Mouse (Mus musculus): ENCODE measurements around the gene Serinc4. TPM values are rescaled to one million over a fixed set of nuclear protein-coding genes. Genes with fewer than 3 reads are reported as not detected.

Gene Serinc4
- polyA plus RNA-seq, 1 experiment from 2014 or later = 1.6 TPM

DNA sequence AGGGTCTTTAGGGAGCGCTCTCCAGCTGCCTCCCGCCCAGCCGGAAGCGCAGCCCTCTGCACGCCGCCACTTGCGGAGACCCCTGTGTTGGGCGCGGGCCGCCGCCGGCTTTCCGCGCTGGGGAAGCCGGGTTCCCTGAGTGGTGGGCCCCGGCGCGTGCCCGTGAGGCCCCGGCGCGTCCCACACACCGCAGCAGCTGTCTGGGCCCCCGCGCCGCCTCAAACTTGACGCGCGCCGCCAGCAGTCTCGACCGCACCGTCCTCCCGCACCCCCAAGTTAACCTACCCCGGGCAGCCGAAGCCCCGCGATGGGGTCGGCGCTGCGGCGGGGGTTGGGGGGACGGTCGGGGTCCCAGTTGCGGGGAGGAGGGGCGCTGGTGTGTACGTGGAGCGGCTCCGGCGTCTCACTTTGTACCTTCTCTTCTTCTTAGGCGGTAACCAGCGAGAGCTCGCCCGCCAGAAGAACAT, 7.0 kb downstream of the Serinc4 start:
- Histone ChIP-seq H3K36me3 (ENCODE audit: control insufficient read depth, insufficient read depth) (no peaks in the 10 kb centered on the region), H3K9me3 (ENCODE audit: control insufficient read depth, low read length) (no peaks in the 10 kb centered on the region), H3K27ac (ENCODE audit: low read length) (peak overlapping the region; percentile 96), H3K9ac (replicated peaks; ENCODE audit: low read depth, low read length) (peak overlapping the region; percentile 85), H3K4me3 (replicated peaks; ENCODE audit: low read length) (peak overlapping the region; percentile 91), H3K4me2 (ENCODE audit: low read length) (peak overlapping the region; percentile 75), H3K27me3 (replicated peaks; ENCODE audit: control insufficient read depth, insufficient read depth, low read length) (no peaks in the 10 kb centered on the region), H3K4me1 (replicated peaks; ENCODE audit: control insufficient read depth, insufficient read depth, low read length) (peaks cover 22% of the 10 kb centered on the region)
- WGBS = under 1% methylated on average over 53 of the region's 54 CpGs
- ATAC-seq = peak; percentile 74

DNA sequence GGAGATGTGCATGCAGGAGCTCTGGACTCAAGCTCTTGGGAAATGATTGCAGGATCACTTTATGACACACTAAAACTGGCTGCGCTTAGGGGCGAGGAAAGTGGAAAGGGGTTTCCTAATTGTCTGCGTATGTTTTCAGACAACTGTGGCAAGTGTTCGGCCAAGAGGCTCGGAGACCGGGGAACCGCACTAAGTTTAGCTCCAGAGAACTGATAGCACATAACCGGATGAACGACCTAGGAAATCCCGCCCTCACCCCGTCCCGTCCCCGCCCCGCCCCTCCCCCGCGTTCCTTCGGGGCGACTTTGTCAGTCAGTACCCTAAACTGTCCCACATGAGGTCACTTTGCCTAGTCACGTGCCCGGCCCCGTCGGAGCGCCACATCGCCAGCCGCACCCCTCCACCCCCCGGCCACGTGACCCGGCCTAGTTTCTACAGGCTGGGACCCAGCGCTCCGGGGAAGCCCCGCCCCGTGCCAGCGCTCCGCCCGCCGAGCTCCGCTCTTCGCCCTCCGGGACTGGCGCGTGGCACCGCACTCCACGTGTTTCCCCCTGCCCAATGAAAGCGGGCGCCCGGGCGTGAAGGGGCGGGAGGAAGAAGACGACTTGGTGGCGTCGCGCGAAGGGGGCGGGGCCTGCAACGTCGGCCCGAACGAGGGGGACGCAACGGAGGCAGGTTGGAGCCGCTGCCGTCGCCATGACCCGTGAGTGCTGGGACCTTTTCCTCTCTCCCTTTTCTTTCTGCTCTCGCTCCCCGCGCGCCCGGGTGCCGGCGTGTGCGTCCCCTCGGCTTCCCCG, 7.6 kb downstream of the Serinc4 start, which contains the start of gene Serf2:
Gene Serf2, plus strand, starts transcription at position 457 of the 797 bp plus-strand sequence.
- H3K36me3 ChIP-seq (ENCODE audit: control insufficient read depth, insufficient read depth) = no peaks in the 10 kb centered on the region
- ATAC-seq = peak; percentile 99
- peak within 1 kb of the TSS; percentile 85 for H3K9ac ChIP-seq (replicated peaks; ENCODE audit: low read depth, low read length)
- H3K4me1 ChIP-seq (replicated peaks; ENCODE audit: control insufficient read depth, insufficient read depth, low read length) = peaks cover 22% of the 10 kb centered on the region
- H3K4me2 ChIP-seq (ENCODE audit: low read length) = peak within 1 kb of the TSS; percentile 75
- H3K9me3 ChIP-seq (ENCODE audit: control insufficient read depth, low read length) = no peaks in the 10 kb centered on the region
- H3K4me3 ChIP-seq (replicated peaks; ENCODE audit: low read length) = peak within 1 kb of the TSS; percentile 91
- peak within 1 kb of the TSS; percentile 96 for H3K27ac ChIP-seq (ENCODE audit: low read length)
- no peaks in the 10 kb centered on the region for H3K27me3 ChIP-seq (replicated peaks; ENCODE audit: control insufficient read depth, insufficient read depth, low read length)
- 1% methylated on average over 69 of the region's 74 CpGs for WGBS

DNA sequence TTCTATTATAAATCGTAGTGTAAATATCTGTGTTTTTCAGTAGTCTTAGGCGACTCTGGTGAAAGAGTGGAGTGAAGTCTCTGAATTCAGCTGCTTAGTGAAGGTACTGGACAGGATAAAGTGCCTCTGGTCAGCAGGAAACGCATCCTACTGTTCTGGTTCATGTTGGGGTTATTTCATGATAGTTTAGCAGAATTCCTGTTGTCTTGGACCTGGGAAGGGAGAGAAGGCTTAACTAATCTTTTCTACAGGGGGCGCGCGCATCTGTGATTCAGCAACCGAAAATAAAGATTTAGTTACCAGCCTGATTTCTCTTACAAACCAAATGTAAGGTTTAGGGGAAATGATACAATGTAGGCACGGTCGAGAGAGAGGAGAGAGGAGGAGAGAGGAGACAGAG, 8.4 kb downstream of the Serinc4 start:
- WGBS = 16% methylated on average over 9 of the region's 9 CpGs
- ATAC-seq = no peak
- Histone ChIP-seq H3K9ac (replicated peaks; ENCODE audit: low read depth, low read length) (no peak overlapping the region; the same call in 1 of the 2 replicates), H3K4me3 (replicated peaks; ENCODE audit: low read length) (peak overlapping the region; percentile 91), H3K36me3 (ENCODE audit: control insufficient read depth, insufficient read depth) (no peaks in the 10 kb centered on the region), H3K9me3 (ENCODE audit: control insufficient read depth, low read length) (no peaks in the 10 kb centered on the region), H3K27me3 (replicated peaks; ENCODE audit: control insufficient read depth, insufficient read depth, low read length) (no peaks in the 10 kb centered on the region), H3K27ac (ENCODE audit: low read length) (no peak overlapping the region), H3K4me2 (ENCODE audit: low read length) (peak overlapping the region; percentile 75), H3K4me1 (replicated peaks; ENCODE audit: control insufficient read depth, insufficient read depth, low read length) (peaks cover 23% of the 10 kb centered on the region)

DNA sequence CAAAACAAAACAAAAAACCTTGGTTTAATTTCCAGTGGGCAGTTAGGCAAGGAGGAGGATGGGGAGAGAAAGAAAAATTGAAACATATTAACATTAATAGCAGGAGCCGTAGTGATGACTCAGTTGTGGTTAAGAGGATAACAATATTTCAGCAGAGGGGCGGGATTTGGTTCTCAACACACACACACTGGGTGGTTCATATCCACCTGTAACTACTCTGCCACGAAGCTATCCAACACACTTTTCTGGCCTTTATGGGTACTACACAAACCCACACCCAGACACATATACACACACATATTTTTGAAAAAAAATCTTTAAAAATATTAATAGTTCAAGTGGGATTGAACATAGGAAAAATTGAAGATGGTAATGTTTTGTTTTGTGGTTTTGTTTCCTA, 9.6 kb downstream of the Serinc4 start:
- Histone ChIP-seq H3K27me3 (replicated peaks; ENCODE audit: control insufficient read depth, insufficient read depth, low read length) (no peaks in the 10 kb centered on the region), H3K9me3 (ENCODE audit: control insufficient read depth, low read length) (no peaks in the 10 kb centered on the region), H3K4me2 (ENCODE audit: low read length) (no peak overlapping the region), H3K9ac (replicated peaks; ENCODE audit: low read depth, low read length) (no peak overlapping the region), H3K4me3 (replicated peaks; ENCODE audit: low read length) (no peak overlapping the region), H3K27ac (ENCODE audit: low read length) (no peak overlapping the region), H3K36me3 (ENCODE audit: control insufficient read depth, insufficient read depth) (no peaks in the 10 kb centered on the region), H3K4me1 (replicated peaks; ENCODE audit: control insufficient read depth, insufficient read depth, low read length) (peaks cover 34% of the 10 kb centered on the region)
- no peak for ATAC-seq
- 87% methylated on average over 3 of the region's 3 CpGs for WGBS

DNA sequence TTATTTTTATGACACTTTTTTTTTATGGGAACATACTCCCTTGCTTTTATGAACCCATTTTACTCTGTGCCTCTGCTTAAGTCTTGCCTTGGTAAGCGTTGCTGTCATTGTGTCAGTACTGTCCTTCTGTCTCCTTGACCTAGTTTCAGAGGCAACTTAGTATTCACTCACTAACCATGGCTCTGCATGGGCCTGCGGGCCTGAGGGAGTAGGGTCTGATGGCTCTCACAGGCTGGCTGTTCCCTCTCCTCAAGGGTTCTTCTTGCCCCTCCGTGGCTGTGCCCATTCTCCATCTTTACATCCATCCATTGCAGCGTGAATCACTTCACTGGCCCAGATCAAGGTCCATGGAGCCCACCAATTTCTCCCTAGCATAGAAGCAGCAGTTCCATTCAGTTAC, 10.1 kb downstream of the Serinc4 start:
- Histone ChIP-seq H3K36me3 (ENCODE audit: control insufficient read depth, insufficient read depth) (no peaks in the 10 kb centered on the region), H3K27me3 (replicated peaks; ENCODE audit: control insufficient read depth, insufficient read depth, low read length) (peaks cover 1% of the 10 kb centered on the region; the same call in 1 of the 2 replicates)
- WGBS = 80% methylated on average over 4 of the region's 4 CpGs

DNA sequence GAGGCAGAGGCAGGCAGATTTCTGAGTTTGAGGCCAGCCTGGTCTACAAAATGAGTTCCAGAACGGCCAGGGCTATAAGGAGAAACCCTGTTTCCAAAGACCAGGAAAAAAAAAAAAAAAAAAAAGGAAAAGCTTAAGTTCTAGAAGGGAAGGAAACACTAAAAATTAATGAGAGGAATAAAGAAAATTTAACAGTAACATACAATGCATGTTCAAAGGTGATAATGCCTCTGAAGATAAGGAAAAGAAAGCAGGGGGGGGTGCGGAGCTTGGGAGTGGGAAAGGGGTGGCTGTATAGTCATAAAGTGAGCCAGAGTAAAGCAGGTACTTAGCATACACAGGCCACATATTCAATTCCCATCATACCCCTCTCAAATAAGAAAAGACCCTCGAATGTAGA, 11.5 kb downstream of the Serinc4 start:
- Histone ChIP-seq H3K4me2 (ENCODE audit: low read length) (no peak overlapping the region), H3K9ac (replicated peaks; ENCODE audit: low read depth, low read length) (no peak overlapping the region), H3K4me1 (replicated peaks; ENCODE audit: control insufficient read depth, insufficient read depth, low read length) (peaks cover 22% of the 10 kb centered on the region), H3K27ac (ENCODE audit: low read length) (no peak overlapping the region), H3K36me3 (ENCODE audit: control insufficient read depth, insufficient read depth) (no peaks in the 10 kb centered on the region), H3K9me3 (ENCODE audit: control insufficient read depth, low read length) (no peaks in the 10 kb centered on the region), H3K4me3 (replicated peaks; ENCODE audit: low read length) (no peak overlapping the region), H3K27me3 (replicated peaks; ENCODE audit: control insufficient read depth, insufficient read depth, low read length) (peaks cover 5% of the 10 kb centered on the region; the same call in 1 of the 2 replicates)
- 85% methylated on average over 3 of the region's 3 CpGs for WGBS
- no peak for ATAC-seq

More for the DNA sequence above, 10.1 kb downstream of the Serinc4 start:
- H3K4me2 ChIP-seq (ENCODE audit: low read length) = no peak overlapping the region
- H3K4me1 ChIP-seq (replicated peaks; ENCODE audit: control insufficient read depth, insufficient read depth, low read length) = peaks cover 34% of the 10 kb centered on the region
- no peak overlapping the region for H3K9ac ChIP-seq (replicated peaks; ENCODE audit: low read depth, low read length)
- H3K27ac ChIP-seq (ENCODE audit: low read length) = no peak overlapping the region
- H3K9me3 ChIP-seq (ENCODE audit: control insufficient read depth, low read length) = no peaks in the 10 kb centered on the region
- H3K4me3 ChIP-seq (replicated peaks; ENCODE audit: low read length) = no peak overlapping the region
- no peak for ATAC-seq

DNA sequence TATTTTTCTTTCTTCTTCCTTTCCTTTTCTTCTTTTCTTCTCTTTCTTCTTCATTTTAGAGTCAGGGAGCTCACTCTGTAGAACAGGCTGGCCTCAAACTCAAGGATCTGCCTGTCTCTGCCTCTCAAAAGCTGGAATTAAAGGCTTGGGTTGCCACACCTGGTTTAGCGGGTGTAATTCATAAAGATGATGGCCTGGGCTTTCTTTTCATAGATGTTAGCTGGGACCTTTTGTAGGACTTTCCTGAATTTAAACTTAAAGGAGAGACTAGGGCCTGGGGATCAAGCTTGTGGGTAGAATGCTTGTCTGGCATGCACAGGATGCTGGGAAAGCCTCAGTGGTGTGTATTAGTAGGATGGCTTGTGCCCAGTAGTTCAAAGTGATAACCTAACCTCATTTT, 12.4 kb downstream of the Serinc4 start, which contains the start of gene Ell3:
Gene Ell3, minus strand, starts transcription at position 101 of the 400 bp plus-strand sequence.
- H3K4me3 ChIP-seq (replicated peaks; ENCODE audit: low read length) = no peak within 1 kb of the TSS; the same call in 1 of the 2 replicates
- H3K9ac ChIP-seq (replicated peaks; ENCODE audit: low read depth, low read length) = no peak within 1 kb of the TSS
- peaks cover 6% of the 10 kb centered on the region for H3K36me3 ChIP-seq (ENCODE audit: control insufficient read depth, insufficient read depth)
- H3K4me1 ChIP-seq (replicated peaks; ENCODE audit: control insufficient read depth, insufficient read depth, low read length) = peaks cover 20% of the 10 kb centered on the region
- H3K9me3 ChIP-seq (ENCODE audit: control insufficient read depth, low read length) = no peaks in the 10 kb centered on the region
- ATAC-seq = no peak
- H3K27ac ChIP-seq (ENCODE audit: low read length) = no peak within 1 kb of the TSS
- 85% methylated on average over 1 of the region's 1 CpGs for WGBS
- peak within 1 kb of the TSS; percentile 59 for H3K4me2 ChIP-seq (ENCODE audit: low read length)
- H3K27me3 ChIP-seq (replicated peaks; ENCODE audit: control insufficient read depth, insufficient read depth, low read length) = peaks cover 5% of the 10 kb centered on the region; the same call in 1 of the 2 replicates

DNA sequence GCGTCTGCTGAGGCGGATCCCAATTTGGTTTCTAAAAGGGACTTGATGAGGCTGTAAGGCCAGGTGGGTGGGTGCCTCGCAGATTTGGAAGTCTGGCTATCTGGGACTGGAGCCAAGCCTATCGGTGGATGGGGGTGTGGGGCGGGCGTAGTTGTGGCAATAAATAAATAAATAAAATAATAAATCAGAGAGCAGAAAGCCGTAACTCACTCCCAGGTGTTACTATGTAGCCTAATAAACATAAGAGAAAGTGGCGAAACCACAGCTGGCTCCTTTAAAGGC, 13.6 kb downstream of the Serinc4 start:
- H3K9ac ChIP-seq (replicated peaks; ENCODE audit: low read depth, low read length) = no peak overlapping the region
- peak overlapping the region; percentile 59 for H3K4me2 ChIP-seq (ENCODE audit: low read length)
- 8% methylated on average over 8 of the region's 8 CpGs for WGBS
- no peak overlapping the region for H3K27ac ChIP-seq (ENCODE audit: low read length)
- H3K4me3 ChIP-seq (replicated peaks; ENCODE audit: low read length) = peak overlapping the region; percentile 31
- ATAC-seq = no peak
- H3K9me3 ChIP-seq (ENCODE audit: control insufficient read depth, low read length) = no peaks in the 10 kb centered on the region
- peaks cover 5% of the 10 kb centered on the region; the same call in 1 of the 2 replicates for H3K27me3 ChIP-seq (replicated peaks; ENCODE audit: control insufficient read depth, insufficient read depth, low read length)
- H3K4me1 ChIP-seq (replicated peaks; ENCODE audit: control insufficient read depth, insufficient read depth, low read length) = peaks cover 15% of the 10 kb centered on the region
- H3K36me3 ChIP-seq (ENCODE audit: control insufficient read depth, insufficient read depth) = peaks cover 15% of the 10 kb centered on the region

DNA sequence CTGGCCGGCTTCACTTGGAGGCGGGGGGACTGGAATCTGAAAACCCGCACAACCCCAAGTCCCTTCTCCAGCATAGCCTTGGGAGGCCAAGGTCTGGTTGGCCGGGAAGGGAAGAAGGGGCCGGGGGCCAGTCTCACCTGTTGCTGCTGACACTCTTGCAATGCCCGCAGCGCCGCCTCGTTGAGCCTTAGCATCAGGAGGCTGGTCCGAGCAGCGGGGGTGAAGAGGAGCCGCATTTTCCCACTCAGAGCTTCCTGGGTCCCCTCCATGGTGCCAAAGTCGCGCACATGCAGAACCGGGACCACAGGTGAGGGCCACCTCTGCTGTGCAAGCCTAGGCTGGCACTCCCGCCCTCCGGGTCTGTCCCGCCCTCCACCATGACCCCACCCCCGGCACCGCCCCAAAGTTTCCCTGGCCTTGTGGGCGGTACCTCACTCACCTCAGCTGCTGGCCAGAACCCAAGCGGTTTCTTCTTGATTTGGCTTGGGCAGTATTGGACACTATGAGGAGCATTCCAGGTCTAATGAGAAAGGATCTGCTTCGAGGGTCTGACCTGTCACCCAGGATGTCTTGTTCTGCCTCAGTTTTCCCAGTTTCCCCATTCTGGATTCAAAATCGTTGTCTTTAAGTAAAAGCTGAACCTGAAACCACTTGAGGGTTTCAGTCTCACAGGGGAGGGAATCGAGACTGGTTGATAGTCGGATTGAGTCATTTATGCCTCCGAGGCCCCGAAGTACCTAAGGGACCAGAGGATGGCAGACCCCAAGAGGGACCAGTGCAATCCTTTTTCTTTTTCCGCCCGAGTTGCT, 14.1 kb downstream of the Serinc4 start:
- H3K9ac ChIP-seq (replicated peaks; ENCODE audit: low read depth, low read length) = 0 out of 2 replicates have a peak overlapping the region, but pooled peaks have one; percentile 19
- H3K27me3 ChIP-seq (replicated peaks; ENCODE audit: control insufficient read depth, insufficient read depth, low read length) = peaks cover 5% of the 10 kb centered on the region; the same call in 1 of the 2 replicates
- peak; percentile 18; the same call in 1 of the 2 replicates for ATAC-seq
- H3K4me2 ChIP-seq (ENCODE audit: low read length) = peak overlapping the region; percentile 59
- WGBS = under 1% methylated on average over 30 of the region's 30 CpGs
- no peak overlapping the region for H3K27ac ChIP-seq (ENCODE audit: low read length)
- H3K9me3 ChIP-seq (ENCODE audit: control insufficient read depth, low read length) = no peaks in the 10 kb centered on the region
- H3K4me3 ChIP-seq (replicated peaks; ENCODE audit: low read length) = peak overlapping the region; percentile 31
- H3K36me3 ChIP-seq (ENCODE audit: control insufficient read depth, insufficient read depth) = peaks cover 21% of the 10 kb centered on the region
- peaks cover 14% of the 10 kb centered on the region for H3K4me1 ChIP-seq (replicated peaks; ENCODE audit: control insufficient read depth, insufficient read depth, low read length)
